Mouse (Mus musculus): Measurements from ENCODE around the gene Atp2b2.

GRCm38 (mm10) chr6:113920466-113920865 is 121.9 kb downstream of the Atp2b2 start:
- TF ChIP-seq CTCF (IDR thresholded peaks at IDR 0.05; ENCODE audit: low read depth, low read length): no peak
- no peak for TF ChIP-seq POLR2A (IDR thresholded peaks at IDR 0.05; ENCODE audit: extremely low read depth, insufficient read depth, low read length)
